Mouse (Mus musculus) heart, adult 2 months (tissue): ENCODE measurements around the gene Lipa. TPM values are rescaled to one million over a fixed set of nuclear protein-coding genes. Genes with fewer than 3 reads are reported as not detected.

Experiments used
- DNase-seq, 2 experiments: peaks; one replicate each; pipeline ENCODE4 v3.0.0; 2021
- H3K27ac ChIP-seq: fragments of 200-600 bp; 2 replicates; pipeline ENCODE4 v1.8.1; 2022
- H3K27me3 ChIP-seq: fragments of 200-500 bp; 2 replicates; pipeline ENCODE4 v1.6.1; 2012; ENCODE audit warnings: mild to moderate bottlenecking, low read length, inconsistent platforms, mixed read lengths; ENCODE audit not compliant: control insufficient read depth, insufficient read depth
- H3K36me3 ChIP-seq: fragments of 200-500 bp; 2 replicates; pipeline ENCODE4 v1.6.1; 2012; ENCODE audit warnings: low read length, inconsistent platforms; ENCODE audit not compliant: control insufficient read depth, insufficient read depth
- H3K4me1 ChIP-seq: fragments of 200-500 bp; 2 replicates; pipeline ENCODE4 v1.6.1; 2011; ENCODE audit warnings: low read length; ENCODE audit not compliant: control insufficient read depth, insufficient read depth
- H3K4me3 ChIP-seq: fragments of 200-600 bp; 2 replicates; pipeline ENCODE4 v1.8.1; 2022
- H3K79me2 ChIP-seq: fragments of 200-500 bp; replicated peaks from 2 replicates; pipeline ENCODE4 v1.6.1; 2012; ENCODE audit warnings: mild to moderate bottlenecking, inconsistent platforms, low read length, moderate library complexity, mixed read lengths; ENCODE audit not compliant: control insufficient read depth, insufficient read depth
- H3K9ac ChIP-seq: fragments of 200-500 bp; 2 replicates; pipeline ENCODE4 v1.6.1; 2012; ENCODE audit warnings: low read depth, mild to moderate bottlenecking, control low read depth, inconsistent platforms, low read length, mixed read lengths
- CTCF ChIP-seq: fragments of 200-600 bp; IDR thresholded peaks from 2 replicates; pipeline ENCODE4 v1.8.1; 2022; ENCODE audit warnings: antibody characterized with exemption, mild to moderate bottlenecking, moderate library complexity
- EP300 ChIP-seq: fragments of 200-500 bp; IDR thresholded peaks from 2 replicates; pipeline ENCODE4 v1.6.1; 2011; ENCODE audit warnings: low read depth, low read length, control low read depth; ENCODE audit not compliant: insufficient read depth
- POLR2A ChIP-seq: fragments of 200-500 bp; IDR thresholded peaks from 2 replicates; pipeline ENCODE4 v1.6.1; 2011; ENCODE audit warnings: mild to moderate bottlenecking, low read depth, low read length, control low read depth; ENCODE audit not compliant: insufficient read depth
- WGBS: fragments of 180-500 bp; shearing (Covaris S2); methylation state at CpG from one replicate; pipeline ENCODE4 v1.1.7; 2018; 5-methylcytosine and 5-hydroxymethylcytosine counted together
- intact Hi-C: fragments of 180-260 bp; cut with DNase I; formaldehyde crosslinking; loops from one replicate; pipeline ENCODE4 v1.15.1; 2025
- polyA plus RNA-seq: library from polyadenylated mRNA; depleted of rRNA; stranded (reverse); fragments of >200 nt; gene quantifications from 2 replicates; pipeline ENCODE4 v1.2.3, GENCODE M21; 2012
- total RNA-seq, 2 experiments: library from RNA; stranded (reverse); gene quantifications; 2 replicates each; pipeline ENCODE4 v1.2.3; 2021

Lipa gene
- total and polyA plus RNA-seq, 3 experiments: 18.8 to 25.1 (median 24.9) TPM

- no peak overlapping the region for H3K4me3 ChIP-seq
- no peak overlapping the region for H3K9ac ChIP-seq
- H3K27me3 ChIP-seq: no peaks in the 10 kb centered on the region
- no peak overlapping the region for H3K27ac ChIP-seq
- H3K79me2 ChIP-seq: no peaks in the 10 kb centered on the region
- intact Hi-C loops: no loop called here
- peaks cover 4% of the 10 kb centered on the region; the same call in 1 of the 2 replicates for H3K36me3 ChIP-seq
- DNase-seq: no peak
- peaks cover 10% of the 10 kb centered on the region for H3K4me1 ChIP-seq
- TF ChIP-seq CTCF (no peak), EP300 (no peak), POLR2A (no peak)
- 94% methylated on average over 1 of the region's 1 CpGs for WGBS
These were observed 39.0 kb upstream of the Lipa start for GRCm38 (mm10) chr19:34566178-34566784.

GRCm38 (mm10) chr19:34562556-34562955 is 35.3 kb upstream of the Lipa start:
- intact Hi-C loops: no loop called here
- Histone ChIP-seq H3K79me2 (no peaks in the 10 kb centered on the region), H3K4me3 (no peak overlapping the region), H3K27ac (no peak overlapping the region), H3K36me3 (peaks cover 2% of the 10 kb centered on the region; the same call in 1 of the 2 replicates), H3K4me1 (no peaks in the 10 kb centered on the region; the same call in 1 of the 2 replicates), H3K9ac (no peak overlapping the region), H3K27me3 (no peaks in the 10 kb centered on the region)
- TF ChIP-seq POLR2A (no peak), CTCF (no peak), EP300 (no peak)
- no peak for DNase-seq

GRCm38 (mm10) chr19:34556621-34557020 is 29.3 kb upstream of the Lipa start:
- H3K79me2 ChIP-seq: no peaks in the 10 kb centered on the region
- WGBS: 56% methylated on average over 3 of the region's 3 CpGs
- TF ChIP-seq EP300 (no peak), POLR2A (no peak)
- no peaks in the 10 kb centered on the region for H3K27me3 ChIP-seq
- H3K27ac ChIP-seq: peak overlapping the region; percentile 77
- intact Hi-C loops: no loop called here
- H3K4me1 ChIP-seq: peaks cover 8% of the 10 kb centered on the region
- H3K4me3 ChIP-seq: no peak overlapping the region
- H3K9ac ChIP-seq: no peak overlapping the region
- DNase-seq: peak in 1 of 2 experiments; percentile 44
- peaks cover 16% of the 10 kb centered on the region for H3K36me3 ChIP-seq

- peaks cover 9% of the 10 kb centered on the region for H3K4me1 ChIP-seq
- peak overlapping the region; percentile 77; the same call in 1 of the 2 replicates for H3K27ac ChIP-seq
- H3K9ac ChIP-seq: no peak overlapping the region
- no peak for DNase-seq
- TF ChIP-seq CTCF (no peak), POLR2A (no peak), EP300 (no peak)
- no peaks in the 10 kb centered on the region for H3K27me3 ChIP-seq
- intact Hi-C loops: loop anchor here (5.0 kb wide), 1 partner anchor 267 kb away; no protein-coding TSS in a partner anchor
- no peaks in the 10 kb centered on the region for H3K79me2 ChIP-seq
- H3K36me3 ChIP-seq: peaks cover 17% of the 10 kb centered on the region
- no peak overlapping the region for H3K4me3 ChIP-seq
These were observed 26.8 kb upstream of the Lipa start for GRCm38 (mm10) chr19:34554061-34554460.

GRCm38 (mm10) chr19:34553522-34553921 is 26.2 kb upstream of the Lipa start:
- Histone ChIP-seq H3K4me3 (peak overlapping the region; percentile 31), H3K27me3 (no peaks in the 10 kb centered on the region), H3K36me3 (peaks cover 17% of the 10 kb centered on the region), H3K9ac (peak overlapping the region; percentile 52), H3K27ac (peak overlapping the region; percentile 77), H3K79me2 (no peaks in the 10 kb centered on the region), H3K4me1 (peaks cover 9% of the 10 kb centered on the region)
- 20% methylated on average over 3 of the region's 3 CpGs for WGBS
- TF ChIP-seq POLR2A (no peak), EP300 (no peak), CTCF (no peak)
- intact Hi-C loops: loop anchor here (2.0 to 5.0 kb wide), 2 partner anchors 29 to 266 kb away; partner anchors contain the start of gene Ifit3
- no peak for DNase-seq

- no peaks in the 10 kb centered on the region for H3K27me3 ChIP-seq
- H3K36me3 ChIP-seq: peaks cover 17% of the 10 kb centered on the region
- DNase-seq: peak; percentile 34 to 39
- WGBS: 7% methylated on average over 6 of the region's 6 CpGs
- peak overlapping the region; percentile 31 for H3K4me3 ChIP-seq
- H3K9ac ChIP-seq: peak overlapping the region; percentile 52
- no peak for TF ChIP-seq CTCF
- peak; percentile 70 for TF ChIP-seq POLR2A
- peak; percentile 67; the same call in 1 of the 2 replicates for TF ChIP-seq EP300
- intact Hi-C loops: loop anchor here (2.0 to 5.0 kb wide), 2 partner anchors 30 to 266 kb away; partner anchors contain the start of gene Ifit3
- H3K27ac ChIP-seq: peak overlapping the region; percentile 77
- H3K4me1 ChIP-seq: peaks cover 9% of the 10 kb centered on the region
- no peaks in the 10 kb centered on the region for H3K79me2 ChIP-seq
These were observed 25.7 kb upstream of the Lipa start for GRCm38 (mm10) chr19:34553021-34553420.
